Mouse (Mus musculus) 416B (cell line): ENCODE results near the gene Isl1.

Experiments
- DNase-seq: peaks from one replicate; pipeline ENCODE4 v3.0.0; 2011; ENCODE audit warnings: low read depth

Gene Isl1

GRCm38 (mm10) chr13:116294734-116295133 lies 14.8 kb downstream of the Isl1 start:
- DNase-seq: no peak

GRCm38 (mm10) chr13:116294151-116294461 lies 15.4 kb downstream of the Isl1 start:
- no peak for DNase-seq

DNA sequence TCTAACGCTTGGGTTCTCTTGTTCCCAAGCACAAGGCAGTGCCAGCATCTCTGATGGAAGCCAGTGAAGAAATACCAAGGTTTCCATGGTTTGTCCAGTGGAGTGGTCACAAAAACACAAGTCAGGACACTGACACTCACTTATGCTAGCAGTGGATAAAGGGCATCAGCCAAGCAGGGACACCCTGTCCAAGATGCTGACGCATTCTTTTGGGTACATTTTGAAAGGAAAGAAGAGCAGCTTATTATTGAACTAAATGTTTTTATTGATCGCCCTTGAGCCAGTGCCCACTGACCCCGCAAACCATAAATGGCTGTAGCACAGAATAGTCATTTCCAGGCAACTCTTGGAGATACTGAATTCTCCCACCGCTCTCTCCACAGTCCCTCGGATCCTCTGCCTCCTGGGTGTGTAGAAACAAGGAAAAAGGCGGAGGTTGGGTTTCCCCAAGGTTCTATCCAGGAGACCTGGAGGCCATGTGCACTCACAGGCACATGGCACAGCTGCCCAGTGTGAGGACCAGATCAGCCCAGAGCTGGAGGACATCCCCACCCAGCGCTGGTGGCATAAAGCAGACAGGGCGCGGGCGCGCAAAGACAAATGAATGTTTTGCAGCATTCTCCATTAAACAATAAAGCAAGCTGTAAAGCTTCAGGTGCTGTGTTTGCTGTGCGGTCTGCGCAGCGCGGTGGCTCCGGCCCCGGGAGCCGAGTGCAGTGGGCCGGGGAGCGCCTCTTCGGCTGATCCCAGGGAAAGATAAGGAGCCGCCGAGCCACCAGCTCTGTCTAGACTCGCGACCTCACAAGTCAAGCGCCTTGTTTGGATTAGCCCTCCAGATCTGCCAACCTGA lies 16.0 kb downstream of the Isl1 start:
- DNase-seq: no peak

DNA sequence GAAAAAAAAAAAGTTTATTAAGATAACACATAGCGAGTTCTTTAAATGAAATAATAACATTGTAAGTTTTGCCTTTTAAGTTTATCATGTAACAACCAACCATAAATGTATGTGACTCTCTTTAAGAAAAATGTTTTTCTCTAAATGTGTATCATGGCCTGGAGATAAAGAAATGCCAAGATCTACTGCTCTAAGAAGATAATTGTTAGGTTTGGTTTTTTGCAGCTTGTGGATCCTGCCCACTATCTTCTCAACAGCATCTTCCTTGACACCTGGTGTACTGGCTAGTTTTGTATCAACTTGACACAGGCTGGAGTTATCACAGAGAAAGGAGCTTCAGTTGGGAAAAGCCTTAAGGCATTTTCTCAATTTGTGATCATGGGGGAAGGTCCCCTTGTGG lies 19.8 kb downstream of the Isl1 start:
- DNase-seq: no peak

DNA sequence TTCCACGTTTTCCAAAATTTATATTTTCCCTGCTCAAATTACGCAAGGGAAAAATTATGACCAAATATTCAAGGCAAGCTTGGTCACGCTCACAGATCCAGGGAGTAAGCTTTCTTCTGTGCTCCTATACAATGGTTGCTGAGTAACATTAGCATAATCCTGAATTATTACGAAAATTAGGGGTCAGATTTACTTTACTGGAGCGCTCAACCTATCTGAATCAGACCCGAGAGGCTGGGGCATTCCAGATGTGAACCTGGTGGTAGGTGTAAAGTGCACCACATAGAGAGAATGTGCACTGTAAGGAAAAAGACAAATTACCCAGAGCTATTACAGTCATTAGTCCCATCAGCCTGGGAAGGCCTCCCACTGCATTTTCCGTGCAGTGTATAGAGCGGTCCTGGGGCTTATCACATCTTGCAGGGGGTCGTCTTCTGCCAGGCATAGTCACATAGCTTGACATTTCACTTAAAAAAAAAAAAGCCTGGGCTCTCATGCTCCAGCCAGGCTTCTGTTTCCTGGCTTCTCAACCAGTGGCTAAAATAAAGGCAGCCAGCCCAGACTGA lies 30.2 kb downstream of the Isl1 start:
- DNase-seq: no peak
